Mouse (Mus musculus) forebrain, embryonic 13.5 days (tissue): Measurements from ENCODE around the gene Wnt2. TPM values are rescaled to one million over a fixed set of nuclear protein-coding genes. Genes with fewer than 3 reads are reported as not detected.

Experiments used
- polyA plus RNA-seq: library from polyadenylated mRNA; unstranded; fragments of >200 nt; fragmentation: Nextera tagmentation; extraction: Ambion mirVana; gene quantifications from 2 replicates; pipeline ENCODE4 v1.2.1, GENCODE M21; 2015

Wnt2 gene
- polyA plus RNA-seq, 1 experiment from 2014 or later, result not detected

Other genes starting within 250 kb of the Wnt2 start
- gene Asz1, start 78.5 kb upstream of the Wnt2 start, polyA plus RNA-seq, result not detected in 2 replicates
- gene Cftr, start 140.1 kb upstream of the Wnt2 start, polyA plus RNA-seq, result 0.08 and 0.15 TPM in 2 replicates